Mouse (Mus musculus): ENCODE measurements around the gene Ass1. TPM values are rescaled to one million over a fixed set of nuclear protein-coding genes. Genes with fewer than 3 reads are reported as not detected.

Ass1 gene
- total and polyA plus RNA-seq, 2 experiments from 2014 or later: 24.9 to 26.4 TPM

DNA sequence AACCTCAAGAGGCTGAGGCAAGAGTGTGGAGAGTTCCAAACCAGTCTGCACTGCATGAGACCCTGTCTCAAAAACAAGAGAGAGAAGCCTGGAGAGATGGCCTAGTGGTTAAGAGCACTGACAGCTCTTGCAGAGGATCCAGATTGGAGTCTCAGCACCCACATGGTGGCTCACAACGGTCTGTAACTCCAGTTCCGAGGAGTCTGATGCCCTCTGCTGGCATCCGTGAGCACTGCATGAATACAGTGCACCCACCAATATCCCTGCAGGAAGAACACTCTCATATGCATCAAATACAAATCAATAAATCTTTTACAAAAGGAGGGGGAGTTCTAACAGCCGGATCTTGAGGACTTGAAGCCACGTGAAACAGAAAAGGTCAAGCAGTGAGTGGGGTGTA is 84.6 kb downstream of the Ass1 start:
- no peak for TF ChIP-seq CTCF (IDR thresholded peaks at IDR 0.05)
- Histone ChIP-seq H3K4me2 (ENCODE audit: low read depth, low read length, poor library complexity, severe bottlenecking) (no peak overlapping the region), H3K4me3 (ENCODE audit: low read depth, low read length) (no peak overlapping the region), H3K9me3 (ENCODE audit: low read length) (no peaks in the 10 kb centered on the region), H3K4me1 (ENCODE audit: insufficient read depth, low read length) (no peaks in the 10 kb centered on the region), H3K36me3 (ENCODE audit: insufficient read depth, low read length) (no peaks in the 10 kb centered on the region), H3K27me3 (ENCODE audit: insufficient read depth, low read length) (no peaks in the 10 kb centered on the region), H3K9ac (replicated peaks; ENCODE audit: low read length, poor library complexity, severe bottlenecking) (no peak overlapping the region), H3K27ac (ENCODE audit: low read depth, low read length) (no peak overlapping the region)
- DNase-seq (ENCODE audit: low spot score): no peak
- no peak for ATAC-seq (ENCODE audit: low FRiP score)
- 85% methylated on average over 5 of the region's 5 CpGs for WGBS

Other genes starting within 250 kb of the Ass1 start
- 190 and 202 TPM in 2 replicates for gene Ncs1, start 224.4 kb upstream of the Ass1 start, total RNA-seq (2014; rRNA removed)
- gene Ncs1, start 224.4 kb upstream of the Ass1 start, polyA plus RNA-seq (2015; fragmentation: Nextera tagmentation; extraction: Ambion mirVana): 181 and 183 TPM in 2 replicates
- 0.60 and 1.5 TPM in 2 replicates for gene Hmcn2, start 155.8 kb upstream of the Ass1 start, total RNA-seq (2014; rRNA removed)
- 0.29 and 0.37 TPM in 2 replicates for gene Hmcn2, start 155.8 kb upstream of the Ass1 start, polyA plus RNA-seq (2015; fragmentation: Nextera tagmentation; extraction: Ambion mirVana)
- 25.3 and 37.0 TPM in 2 replicates for gene Fubp3, start 102.4 kb downstream of the Ass1 start, total RNA-seq (2014; rRNA removed)
- 42.0 and 43.0 TPM in 2 replicates for gene Fubp3, start 102.4 kb downstream of the Ass1 start, polyA plus RNA-seq (2015; fragmentation: Nextera tagmentation; extraction: Ambion mirVana)
- gene Prdm12, start 169.8 kb downstream of the Ass1 start, total RNA-seq (2014; rRNA removed): 0.99 and 1.4 TPM in 2 replicates
- 1.9 and 2.4 TPM in 2 replicates for gene Prdm12, start 169.8 kb downstream of the Ass1 start, polyA plus RNA-seq (2015; fragmentation: Nextera tagmentation; extraction: Ambion mirVana)
- gene Exosc2, start 200.5 kb downstream of the Ass1 start, total RNA-seq (2014; rRNA removed): 26.7 and 27.4 TPM in 2 replicates
- 32.2 and 36.8 TPM in 2 replicates for gene Exosc2, start 200.5 kb downstream of the Ass1 start, polyA plus RNA-seq (2015; fragmentation: Nextera tagmentation; extraction: Ambion mirVana)
- 44.9 and 50.1 TPM in 2 replicates for gene Abl1, start 218.2 kb downstream of the Ass1 start, total RNA-seq (2014; rRNA removed)
- gene Abl1, start 218.2 kb downstream of the Ass1 start, polyA plus RNA-seq (2015; fragmentation: Nextera tagmentation; extraction: Ambion mirVana): 13.1 and 13.8 TPM in 2 replicates

Data from midbrain, postnatal 0 days (tissue).